Mouse (Mus musculus) kidney, adult 2 months (tissue): ENCODE measurements around the gene Rab25.

Source experiments
- CTCF ChIP-seq: fragments of 200-500 bp; conservative IDR thresholded peaks from 2 replicates; pipeline ENCODE4 v1.5.1; 2011; ENCODE audit warnings: low read depth, mild to moderate bottlenecking, control low read depth, low read length, moderate library complexity, mixed read lengths; ENCODE audit not compliant: insufficient read depth, insufficient read length
- POLR2A ChIP-seq: fragments of 200-500 bp; IDR thresholded peaks from one replicate; pipeline ENCODE4 v1.6.1; 2011; ENCODE audit warnings: low read depth, low read length, control low read depth

- TF ChIP-seq CTCF = no peak
- TF ChIP-seq POLR2A = no peak
Observed at GRCm38 (mm10) chr3:88494836-88495628, 53.1 kb downstream of the Rab25 start.
